ENCODE assay signal across 14 mouse cellular contexts in genomic region chr7:139703826-139704199, GRCm38 (mm10). TPM values are rescaled to one million over a fixed set of nuclear protein-coding genes. Genes with fewer than 3 reads are reported as not detected.
DNase-seq lines count a peak whose midpoint lies in the region; ATAC-seq and TF ChIP-seq lines count a peak whose summit lies in the region.
"Had no signal": no experiment of that assay in that cellular context is flagged by ENCODE, and none has a peak within 500 bp of the region (broad histone marks: within the 10 kb centered on the region; RNA-seq: fewer than 3 reads in every experiment).

No protein-coding gene starts in this region.

- 0 out of 2 replicates have a peak overlapping the region, but pooled peaks have one; percentile 5 for H3K4me2 ChIP-seq in embryonic facial prominence, embryonic 12.5 days (replicated peaks)
- H3K4me2 ChIP-seq in hindbrain, embryonic 11.5 days (replicated peaks; ENCODE audit: low read depth, low read length), result no peak overlapping the region
- no peak overlapping the region for H3K4me2 ChIP-seq in hindbrain, embryonic 12.5 days (replicated peaks)
- H3K4me2 ChIP-seq: forebrain, embryonic 15.5 days; neural tube, embryonic 12.5 days had no signal

- DNase-seq in embryonic facial prominence, embryonic 10.5 days (ENCODE audit: low spot score), result no peak
- no peak for DNase-seq in hindbrain, embryonic 11.5 days (ENCODE audit: low spot score)
- no peak for DNase-seq in Patski (ENCODE audit: low read depth, low spot score)
- no peak for DNase-seq in frontal cortex, postnatal 36 days (ENCODE audit: low spot score in 2 of 2)

- no peaks in the 10 kb centered on the region for H3K36me3 ChIP-seq in embryonic facial prominence, embryonic 12.5 days
- no peaks in the 10 kb centered on the region for H3K36me3 ChIP-seq in embryonic facial prominence, embryonic 10.5 days (replicated peaks)
- H3K36me3 ChIP-seq in hindbrain, embryonic 11.5 days (ENCODE audit: control insufficient read depth, insufficient read depth, low read length), result no peaks in the 10 kb centered on the region
- H3K36me3 ChIP-seq in hindbrain, embryonic 12.5 days, result no peaks in the 10 kb centered on the region
- H3K36me3 ChIP-seq in megakaryocyte, embryonic 14.5 days (replicated peaks; ENCODE audit: low read length), result no peaks in the 10 kb centered on the region
- H3K36me3 ChIP-seq: forebrain, embryonic 15.5 days; hindbrain, embryonic 10.5 days; neural tube, embryonic 12.5 days had no signal

- in situ Hi-C loops in Patski (cut with MboI; ENCODE audit: low pct_unique_long_range_greater_than_20kb), result loop anchor here (5.0 kb wide), 2 partner anchors 63 to 158 kb away; no protein-coding TSS in a partner anchor

- no peak overlapping the region for H3K9ac ChIP-seq in embryonic facial prominence, embryonic 12.5 days
- no peak overlapping the region for H3K9ac ChIP-seq in hindbrain, embryonic 11.5 days (ENCODE audit: low read depth, low read length)
- no peak overlapping the region for H3K9ac ChIP-seq in hindbrain, embryonic 12.5 days
- H3K9ac ChIP-seq: forebrain, embryonic 15.5 days; neural tube, embryonic 12.5 days had no signal

- POLR2A ChIA-PET in Patski (lab: Charles Lee), result interaction anchor here (0.6 to 1.4 kb wide), 3 partner anchors 131 to 304 kb away, joined by 3 to 4 read pairs (median 4); partner anchors contain the start of gene Adgra1

- no peaks in the 10 kb centered on the region for H3K9me3 ChIP-seq in embryonic facial prominence, embryonic 12.5 days
- no peaks in the 10 kb centered on the region for H3K9me3 ChIP-seq in embryonic facial prominence, embryonic 10.5 days
- H3K9me3 ChIP-seq in hindbrain, embryonic 11.5 days (ENCODE audit: control insufficient read depth, low read length), result no peaks in the 10 kb centered on the region
- H3K9me3 ChIP-seq in hindbrain, embryonic 12.5 days (replicated peaks), result no peaks in the 10 kb centered on the region
- H3K9me3 ChIP-seq in megakaryocyte, embryonic 14.5 days, result peaks cover 1% of the 10 kb centered on the region
- H3K9me3 ChIP-seq: forebrain, embryonic 15.5 days; hindbrain, embryonic 10.5 days; neural tube, embryonic 12.5 days had no signal

- no peak for TF ChIP-seq CTCF in Patski (IDR thresholded peaks at IDR 0.05)

- CTCF ChIA-PET in Patski (lab: Charles Lee), result interaction anchor here (0.6 to 4.3 kb wide), 14 partner anchors 11 to 158 kb away, joined by 3 to 56 read pairs (median 6); no protein-coding TSS in a partner anchor

- no peaks in the 10 kb centered on the region for H3K4me1 ChIP-seq in embryonic facial prominence, embryonic 12.5 days
- H3K4me1 ChIP-seq in embryonic facial prominence, embryonic 10.5 days, result peaks cover 5% of the 10 kb centered on the region; the same call in 1 of the 2 replicates
- no peaks in the 10 kb centered on the region for H3K4me1 ChIP-seq in hindbrain, embryonic 11.5 days (replicated peaks; ENCODE audit: control insufficient read depth, insufficient read depth, low read length)
- peaks cover 5% of the 10 kb centered on the region; the same call in 1 of the 2 replicates for H3K4me1 ChIP-seq in hindbrain, embryonic 12.5 days
- H3K4me1 ChIP-seq in megakaryocyte, embryonic 14.5 days, result peaks cover 29% of the 10 kb centered on the region
- H3K4me1 ChIP-seq: neural tube, embryonic 12.5 days had no signal

- no peak overlapping the region for H3K27ac ChIP-seq in embryonic facial prominence, embryonic 12.5 days
- no peak overlapping the region for H3K27ac ChIP-seq in embryonic facial prominence, embryonic 10.5 days (replicated peaks)
- H3K27ac ChIP-seq in hindbrain, embryonic 11.5 days (ENCODE audit: low read depth, low read length), result no peak overlapping the region
- no peak overlapping the region for H3K27ac ChIP-seq in hindbrain, embryonic 12.5 days
- H3K27ac ChIP-seq: forebrain, embryonic 15.5 days; gastrocnemius, adult 2 months; heart, adult 2 months; neural tube, embryonic 12.5 days had no signal

- no peaks in the 10 kb centered on the region; the same call in 1 of the 2 replicates for H3K27me3 ChIP-seq in embryonic facial prominence, embryonic 12.5 days
- 0 out of 2 replicates have a peak, but pooled peaks cover 15% of the 10 kb centered on the region for H3K27me3 ChIP-seq in embryonic facial prominence, embryonic 10.5 days (replicated peaks; ENCODE audit: low read depth, poor library complexity, severe bottlenecking)
- no peaks in the 10 kb centered on the region for H3K27me3 ChIP-seq in hindbrain, embryonic 11.5 days (ENCODE audit: control insufficient read depth, insufficient read depth, low read length)
- H3K27me3 ChIP-seq in hindbrain, embryonic 12.5 days, result no peaks in the 10 kb centered on the region; the same call in 1 of the 2 replicates
- peaks cover 38% of the 10 kb centered on the region for H3K27me3 ChIP-seq in megakaryocyte, embryonic 14.5 days (replicated peaks)
- no peaks in the 10 kb centered on the region for H3K27me3 ChIP-seq in Patski
- H3K27me3 ChIP-seq: forebrain, embryonic 15.5 days; neural tube, embryonic 12.5 days had no signal

- ATAC-seq in embryonic facial prominence, embryonic 12.5 days (ENCODE audit: insufficient number of reproducible peaks, insufficient read depth, low FRiP score, low TSS enrichment), result no peak
- peak; percentile 17; the same call in 1 of the 2 replicates for ATAC-seq in hindbrain, embryonic 11.5 days (ENCODE audit: low FRiP score)
- ATAC-seq in hindbrain, embryonic 12.5 days (ENCODE audit: low FRiP score), result no peak
- no peak for ATAC-seq in megakaryocyte, adult 5-6 weeks (ENCODE audit: poor library complexity, severe bottlenecking)
- ATAC-seq in Patski, result peak; percentile 54

- H3K4me3 ChIP-seq in embryonic facial prominence, embryonic 12.5 days, result no peak overlapping the region
- H3K4me3 ChIP-seq in embryonic facial prominence, embryonic 10.5 days, result no peak overlapping the region
- H3K4me3 ChIP-seq in hindbrain, embryonic 11.5 days (ENCODE audit: low read depth, low read length), result no peak overlapping the region
- no peak overlapping the region for H3K4me3 ChIP-seq in hindbrain, embryonic 12.5 days
- H3K4me3 ChIP-seq in megakaryocyte, embryonic 14.5 days (replicated peaks), result peak overlapping the region; percentile 80
- H3K4me3 ChIP-seq: forebrain, embryonic 15.5 days; gastrocnemius, adult 2 months; heart, adult 2 months; hindbrain, embryonic 10.5 days; neural tube, embryonic 12.5 days had no signal

- WGBS in embryonic facial prominence, embryonic 12.5 days, result 15% methylated on average over 2 of the region's 2 CpGs
- 19% methylated on average over 2 of the region's 2 CpGs for WGBS in embryonic facial prominence, embryonic 10.5 days
- 17% methylated on average over 2 of the region's 2 CpGs for WGBS in hindbrain, embryonic 11.5 days
- WGBS in hindbrain, embryonic 12.5 days, result 25% methylated on average over 2 of the region's 2 CpGs

RNA-seq across cellular contexts. Expression of gene Cfap46, which starts 20.2 kb away (rescaled TPM):
- 0.26 and 0.57 TPM in 2 replicates for polyA plus RNA-seq in embryonic facial prominence, embryonic 12.5 days (2016; fragmentation: Nextera tagmentation; extraction: Ambion mirVana)
- polyA plus RNA-seq in embryonic facial prominence, embryonic 10.5 days (2016; fragmentation: Nextera tagmentation; extraction: Ambion mirVana), result 0.20 and 0.51 TPM in 2 replicates
- 1.0 TPM in 2 replicates for polyA plus RNA-seq in hindbrain, embryonic 11.5 days (2014; fragmentation: Nextera tagmentation; extraction: Ambion mirVana)
- polyA plus RNA-seq in hindbrain, embryonic 12.5 days (2016; fragmentation: Nextera tagmentation; extraction: Ambion mirVana), result 1.0 and 2.1 TPM in 2 replicates
- polyA plus RNA-seq in megakaryocyte, embryonic 14.5 days (2012; ENCODE audit: insufficient read depth, low replicate concordance), result not detected in 2 replicates
- not detected in 2 replicates for total RNA-seq in megakaryocyte, adult 5-6 weeks (2015)
- not detected in 2 replicates for total RNA-seq in megakaryocyte, adult 5-6 weeks (2017)
- 4.2 TPM for polyA plus RNA-seq in Patski (2021)
- polyA plus RNA-seq: liver, embryonic 16.5 days had no signal

Comparison
In these comparisons a context has a peak if more than half of its experiments do, and no peak if none do; other contexts are left out.
1. ATAC-seq: peak in hindbrain, embryonic 11.5 days (single experiment) and Patski (single experiment); none in embryonic facial prominence, embryonic 12.5 days (single experiment), hindbrain, embryonic 12.5 days (single experiment) and megakaryocyte, adult 5-6 weeks (single experiment).